Mouse (Mus musculus): ENCODE results near the gene Fpr1. TPM values are rescaled to one million over a fixed set of nuclear protein-coding genes. Genes with fewer than 3 reads are reported as not detected.
A peak's percentile ranks its signal among the peaks of the same experiment; 100 is the strongest.

Gene Fpr1
- polyA plus RNA-seq, 1 experiment from 2014 or later, result 0.15 TPM

DNA sequence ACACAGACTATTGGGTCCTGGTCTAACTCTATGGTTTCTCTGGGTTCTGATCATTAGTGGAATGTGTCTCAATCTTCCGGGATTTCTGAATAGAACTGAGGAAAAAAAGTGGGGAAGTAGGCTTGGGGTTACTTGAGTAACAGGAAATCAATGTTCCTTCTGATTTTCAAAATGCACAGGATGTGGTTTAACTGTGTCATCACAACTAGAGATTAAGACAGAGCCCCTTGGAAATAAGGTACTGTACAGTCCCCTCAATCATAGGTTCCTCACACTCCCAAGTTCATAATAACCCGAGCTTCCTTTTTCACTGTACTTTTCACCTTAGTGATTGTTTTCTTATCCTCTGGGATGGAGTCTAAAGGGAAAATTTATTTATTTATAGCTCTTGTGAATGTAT, 12.0 kb downstream of the Fpr1 start:
- H3K9ac ChIP-seq (replicated peaks), result no peak overlapping the region
- no peak overlapping the region for H3K4me2 ChIP-seq
- H3K4me1 ChIP-seq, result no peaks in the 10 kb centered on the region
- no peak overlapping the region for H3K4me3 ChIP-seq (replicated peaks)
- H3K36me3 ChIP-seq, result no peaks in the 10 kb centered on the region
- H3K27ac ChIP-seq (replicated peaks), result no peak overlapping the region
- H3K27me3 ChIP-seq (replicated peaks), result no peaks in the 10 kb centered on the region
- ATAC-seq (ENCODE audit: low FRiP score), result no peak
- 83% methylated on average over 2 of the region's 2 CpGs for WGBS
- H3K9me3 ChIP-seq (replicated peaks), result peaks cover 5% of the 10 kb centered on the region; the same call in 1 of the 2 replicates

DNA sequence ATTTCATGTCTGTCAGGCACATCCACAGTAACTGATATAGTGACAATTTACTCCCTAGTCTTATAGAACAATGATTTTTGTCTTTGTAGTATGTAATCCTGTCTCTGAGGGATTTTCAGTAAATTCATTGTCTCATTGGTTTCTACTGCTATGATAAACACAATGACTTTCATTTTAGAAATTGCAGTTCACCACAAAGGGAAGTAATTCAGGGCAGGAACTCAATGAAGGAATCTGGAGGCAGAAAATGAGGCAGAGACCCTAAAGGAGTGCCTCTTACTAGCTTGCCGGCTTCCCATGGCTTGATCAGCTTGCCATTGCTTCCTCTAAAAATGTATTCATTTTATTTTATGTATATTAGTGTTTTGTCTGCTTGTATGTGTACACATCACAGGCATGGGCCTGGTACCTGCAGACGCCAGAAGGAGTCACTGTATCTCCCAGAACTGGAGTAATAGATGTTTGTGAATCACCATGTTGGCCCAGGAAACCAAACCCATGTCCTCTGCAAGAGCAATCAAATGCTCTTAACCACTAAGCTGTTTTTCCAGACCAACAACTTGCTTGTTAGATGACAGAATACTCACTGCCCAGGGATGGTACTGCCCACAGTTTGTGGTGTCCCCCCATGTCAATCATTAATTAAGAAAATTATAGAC, 12.7 kb downstream of the Fpr1 start:
- WGBS, result 79% methylated on average over 2 of the region's 2 CpGs

DNA sequence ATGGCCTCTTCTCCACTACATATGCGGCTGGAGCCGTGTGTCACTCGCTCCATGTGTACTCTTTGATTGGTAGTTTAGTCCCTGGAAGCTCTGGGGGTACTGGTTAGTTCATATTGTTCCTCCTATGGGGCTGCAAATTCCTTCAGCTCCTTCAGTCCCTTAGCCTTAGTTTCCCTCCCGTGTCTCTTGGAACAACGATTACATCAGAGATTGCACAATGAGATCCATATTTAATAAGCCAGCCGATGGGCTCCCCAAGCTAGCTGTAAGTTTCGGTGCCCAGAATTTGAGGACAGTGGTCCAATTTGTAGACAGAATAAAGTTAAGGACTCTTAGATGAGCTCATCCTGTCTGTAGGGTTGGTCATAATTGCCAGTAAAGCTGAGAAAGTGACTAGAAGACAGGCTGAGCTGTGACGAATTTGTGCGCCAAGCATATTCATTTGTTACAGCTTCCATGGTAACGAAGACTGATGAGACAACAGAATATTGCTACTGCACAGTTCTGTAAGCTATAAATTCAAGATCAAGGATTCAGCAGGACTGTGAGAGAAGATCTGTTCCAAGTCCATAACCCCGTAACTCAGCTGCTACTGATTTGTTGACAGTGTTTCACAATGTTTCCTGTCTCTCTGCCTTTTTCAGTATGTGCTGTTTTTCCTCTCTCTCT, 16.8 kb downstream of the Fpr1 start:
- no peaks in the 10 kb centered on the region for H3K27me3 ChIP-seq (replicated peaks)
- H3K9ac ChIP-seq (replicated peaks), result no peak overlapping the region
- WGBS, result 87% methylated on average over 11 of the region's 11 CpGs
- no peak overlapping the region for H3K4me2 ChIP-seq
- ATAC-seq (ENCODE audit: low FRiP score), result no peak
- peaks cover 17% of the 10 kb centered on the region for H3K36me3 ChIP-seq
- H3K4me1 ChIP-seq, result no peaks in the 10 kb centered on the region
- no peaks in the 10 kb centered on the region for H3K9me3 ChIP-seq (replicated peaks)
- H3K4me3 ChIP-seq (replicated peaks), result no peak overlapping the region
- no peak overlapping the region for H3K27ac ChIP-seq (replicated peaks)

More for the DNA sequence above, 12.7 kb downstream of the Fpr1 start:
- no peaks in the 10 kb centered on the region for H3K4me1 ChIP-seq
- H3K27ac ChIP-seq (replicated peaks), result no peak overlapping the region
- H3K27me3 ChIP-seq (replicated peaks), result no peaks in the 10 kb centered on the region
- peaks cover 5% of the 10 kb centered on the region; the same call in 1 of the 2 replicates for H3K9me3 ChIP-seq (replicated peaks)
- H3K36me3 ChIP-seq, result no peaks in the 10 kb centered on the region
- H3K4me3 ChIP-seq (replicated peaks), result no peak overlapping the region
- no peak overlapping the region for H3K4me2 ChIP-seq
- H3K9ac ChIP-seq (replicated peaks), result no peak overlapping the region
- ATAC-seq (ENCODE audit: low FRiP score), result no peak

DNA sequence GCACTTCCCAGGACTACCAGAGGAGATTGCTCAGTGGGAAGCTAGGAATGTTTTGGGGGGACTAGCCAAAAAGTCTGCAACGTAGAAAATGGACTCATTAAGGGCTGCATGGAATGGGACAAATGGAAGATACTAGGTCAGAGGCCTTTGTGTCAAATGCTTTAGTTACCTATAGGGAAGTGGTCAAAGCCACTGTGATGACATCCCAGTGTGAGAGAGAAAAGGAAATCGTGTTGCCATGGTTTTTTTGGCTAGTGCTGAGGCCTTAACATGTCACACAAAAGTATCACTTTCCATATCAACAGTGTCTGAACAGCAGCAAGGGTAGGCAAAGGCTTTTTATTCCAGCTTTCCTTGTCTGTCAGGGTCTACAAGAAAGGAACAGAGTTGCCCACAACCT, 18.6 kb downstream of the Fpr1 start:
- Histone ChIP-seq H3K9me3 (replicated peaks) (no peaks in the 10 kb centered on the region), H3K9ac (replicated peaks) (no peak overlapping the region), H3K27me3 (replicated peaks) (no peaks in the 10 kb centered on the region), H3K4me3 (replicated peaks) (no peak overlapping the region), H3K36me3 (peaks cover 17% of the 10 kb centered on the region), H3K4me1 (no peaks in the 10 kb centered on the region), H3K27ac (replicated peaks) (no peak overlapping the region), H3K4me2 (no peak overlapping the region)
- WGBS, result 55% methylated on average over 2 of the region's 2 CpGs
- no peak for ATAC-seq (ENCODE audit: low FRiP score)

DNA sequence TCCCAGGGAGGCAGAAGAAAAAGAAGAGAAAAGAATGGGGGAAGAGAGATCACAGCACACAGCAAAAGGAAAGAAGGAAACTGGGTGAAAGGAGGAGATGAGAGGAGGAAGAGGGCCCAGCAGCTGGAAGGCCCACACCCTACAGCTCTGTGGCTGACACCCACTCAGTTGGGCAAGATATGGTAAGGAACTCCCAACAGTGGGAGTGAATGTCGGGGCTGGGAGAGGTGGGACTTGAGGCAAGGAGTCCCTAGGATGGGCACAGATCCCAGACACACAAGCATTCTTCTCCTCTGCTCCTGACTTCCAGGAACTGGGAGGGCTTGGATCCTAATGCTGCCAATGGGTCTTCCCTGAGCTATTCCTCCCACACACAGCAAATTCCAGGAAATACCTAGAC, 21.4 kb downstream of the Fpr1 start:
- Histone ChIP-seq H3K9ac (replicated peaks) (no peak overlapping the region), H3K4me3 (replicated peaks) (no peak overlapping the region), H3K4me1 (no peaks in the 10 kb centered on the region), H3K4me2 (no peak overlapping the region), H3K27me3 (replicated peaks) (no peaks in the 10 kb centered on the region), H3K36me3 (peaks cover 17% of the 10 kb centered on the region), H3K9me3 (replicated peaks) (no peaks in the 10 kb centered on the region), H3K27ac (replicated peaks) (no peak overlapping the region)
- 83% methylated on average over 1 of the region's 1 CpGs for WGBS
- ATAC-seq (ENCODE audit: low FRiP score), result no peak

DNA sequence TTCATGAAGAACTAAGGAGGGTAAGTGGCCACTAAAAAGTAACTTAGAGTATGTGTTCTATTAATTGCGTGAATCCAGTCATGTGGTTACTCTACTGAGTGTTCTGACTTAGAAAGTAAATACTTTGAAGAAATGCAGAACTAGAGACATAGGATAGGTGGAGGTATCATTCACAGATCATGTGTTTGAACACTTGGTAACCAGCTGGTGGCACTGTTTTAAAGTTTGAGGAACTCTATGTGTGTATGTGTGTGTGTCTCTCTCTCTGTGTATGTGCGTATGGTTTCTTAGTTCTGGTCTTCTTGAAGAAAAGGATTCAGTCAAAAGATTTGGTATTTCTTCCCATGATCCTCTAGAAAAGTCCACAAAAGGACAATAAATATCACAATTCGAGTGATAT, 23.6 kb downstream of the Fpr1 start:
- H3K27me3 ChIP-seq (replicated peaks), result no peaks in the 10 kb centered on the region
- no peak for ATAC-seq (ENCODE audit: low FRiP score)
- H3K9ac ChIP-seq (replicated peaks), result no peak overlapping the region
- no peaks in the 10 kb centered on the region for H3K9me3 ChIP-seq (replicated peaks)
- H3K4me1 ChIP-seq, result no peaks in the 10 kb centered on the region
- H3K27ac ChIP-seq (replicated peaks), result no peak overlapping the region
- peaks cover 16% of the 10 kb centered on the region for H3K36me3 ChIP-seq
- 91% methylated on average over 3 of the region's 3 CpGs for WGBS
- H3K4me3 ChIP-seq (replicated peaks), result no peak overlapping the region
- no peak overlapping the region for H3K4me2 ChIP-seq

DNA sequence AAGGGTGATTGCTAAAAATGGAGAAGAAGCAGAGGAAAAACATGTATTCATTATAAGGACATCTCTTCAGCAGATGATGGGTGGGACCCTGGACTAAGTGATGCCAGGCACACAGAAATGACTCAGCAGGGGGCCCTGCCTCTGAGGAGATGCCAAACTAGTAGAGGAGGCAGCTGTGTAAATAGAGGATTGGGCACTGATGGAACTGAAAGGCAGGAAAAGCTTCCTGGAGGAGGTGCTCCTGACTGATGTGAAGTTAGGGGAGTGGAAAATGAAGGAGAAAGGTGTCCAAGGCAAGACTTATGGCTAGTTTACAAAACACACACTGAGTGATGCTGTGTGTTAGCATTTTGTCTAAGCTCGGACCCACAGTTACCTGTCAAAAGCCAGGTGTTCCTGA, 26.3 kb downstream of the Fpr1 start:
- Histone ChIP-seq H3K4me2 (no peak overlapping the region), H3K9me3 (replicated peaks) (no peaks in the 10 kb centered on the region), H3K4me1 (no peaks in the 10 kb centered on the region), H3K36me3 (no peaks in the 10 kb centered on the region; the same call in 1 of the 2 replicates), H3K27me3 (replicated peaks) (no peaks in the 10 kb centered on the region), H3K9ac (replicated peaks) (no peak overlapping the region), H3K27ac (replicated peaks) (no peak overlapping the region), H3K4me3 (replicated peaks) (no peak overlapping the region)
- ATAC-seq (ENCODE audit: low FRiP score), result no peak
- WGBS, result 90% methylated on average over 1 of the region's 1 CpGs

DNA sequence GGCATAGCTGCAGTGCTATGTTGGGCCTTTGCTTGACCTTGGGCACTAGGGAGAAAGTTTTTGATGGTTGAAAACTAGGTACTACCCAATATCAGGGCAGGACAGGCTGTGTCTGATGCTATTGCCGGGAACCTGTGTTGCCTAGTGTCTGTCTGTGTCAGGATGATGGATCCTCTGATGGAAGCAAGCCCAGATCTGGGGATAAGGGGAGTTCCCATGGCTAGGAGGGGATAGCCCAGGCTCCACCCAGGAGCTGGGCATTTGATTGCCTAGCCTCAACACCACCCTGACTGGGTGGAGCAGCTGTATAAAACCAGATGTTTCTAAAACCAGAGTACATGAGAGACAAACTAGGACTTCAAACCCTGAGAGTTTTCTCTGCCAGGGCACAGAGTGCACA, 27.1 kb downstream of the Fpr1 start:
- Histone ChIP-seq H3K9ac (replicated peaks) (no peak overlapping the region), H3K4me1 (no peaks in the 10 kb centered on the region), H3K27me3 (replicated peaks) (no peaks in the 10 kb centered on the region), H3K27ac (replicated peaks) (no peak overlapping the region), H3K4me2 (no peak overlapping the region), H3K4me3 (replicated peaks) (no peak overlapping the region), H3K36me3 (no peaks in the 10 kb centered on the region), H3K9me3 (replicated peaks) (no peaks in the 10 kb centered on the region)
- ATAC-seq (ENCODE audit: low FRiP score), result no peak
- 63% methylated on average over 1 of the region's 1 CpGs for WGBS

DNA sequence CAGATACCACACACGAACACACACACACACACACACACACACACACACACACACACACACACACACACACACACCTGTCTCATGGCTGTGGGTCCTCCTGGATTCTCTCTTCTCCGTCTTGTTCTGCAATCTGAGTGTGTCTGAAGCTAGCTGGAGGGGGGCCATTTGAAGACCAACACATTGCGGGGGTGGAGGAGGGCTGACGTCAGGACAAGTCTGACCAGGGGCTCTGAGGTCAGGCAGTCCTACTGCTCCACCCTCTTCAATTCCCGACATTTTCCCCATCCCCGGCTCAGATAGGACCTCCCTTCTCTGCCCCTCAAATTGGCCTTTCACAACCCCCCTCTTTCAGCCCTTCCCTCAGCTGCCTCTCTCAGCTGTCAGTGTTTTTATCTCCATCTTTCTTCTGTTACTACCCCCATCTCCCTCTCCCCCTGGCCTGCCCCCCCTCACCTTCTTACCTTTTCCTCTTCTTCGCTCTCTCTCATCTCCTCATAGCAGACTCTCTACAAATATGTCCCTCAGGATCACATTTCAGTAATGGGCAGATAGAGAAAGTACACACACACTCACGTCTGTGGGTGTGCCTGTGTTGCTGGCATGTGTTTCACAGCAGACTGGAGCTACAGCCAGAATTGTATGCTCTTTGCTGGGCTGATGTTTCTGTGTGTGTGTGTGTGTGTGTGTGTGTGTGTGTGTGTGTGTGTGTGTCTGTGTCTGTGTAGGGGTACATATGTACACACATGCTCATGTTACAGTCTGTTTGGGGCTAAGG, 28.5 kb downstream of the Fpr1 start, which contains the start of gene Has1:
Gene Has1 (minus strand): TSS at position 142 of the 775 bp plus-strand sequence.
- Histone ChIP-seq H3K9ac (replicated peaks) (no peak within 1 kb of the TSS), H3K36me3 (no peaks in the 10 kb centered on the region), H3K9me3 (replicated peaks) (no peaks in the 10 kb centered on the region), H3K27ac (replicated peaks) (no peak within 1 kb of the TSS), H3K4me1 (no peaks in the 10 kb centered on the region), H3K4me3 (replicated peaks) (no peak within 1 kb of the TSS), H3K4me2 (no peak within 1 kb of the TSS), H3K27me3 (replicated peaks) (no peaks in the 10 kb centered on the region)
- no peak for ATAC-seq (ENCODE audit: low FRiP score)
- WGBS, result 55% methylated on average over 7 of the region's 8 CpGs

DNA sequence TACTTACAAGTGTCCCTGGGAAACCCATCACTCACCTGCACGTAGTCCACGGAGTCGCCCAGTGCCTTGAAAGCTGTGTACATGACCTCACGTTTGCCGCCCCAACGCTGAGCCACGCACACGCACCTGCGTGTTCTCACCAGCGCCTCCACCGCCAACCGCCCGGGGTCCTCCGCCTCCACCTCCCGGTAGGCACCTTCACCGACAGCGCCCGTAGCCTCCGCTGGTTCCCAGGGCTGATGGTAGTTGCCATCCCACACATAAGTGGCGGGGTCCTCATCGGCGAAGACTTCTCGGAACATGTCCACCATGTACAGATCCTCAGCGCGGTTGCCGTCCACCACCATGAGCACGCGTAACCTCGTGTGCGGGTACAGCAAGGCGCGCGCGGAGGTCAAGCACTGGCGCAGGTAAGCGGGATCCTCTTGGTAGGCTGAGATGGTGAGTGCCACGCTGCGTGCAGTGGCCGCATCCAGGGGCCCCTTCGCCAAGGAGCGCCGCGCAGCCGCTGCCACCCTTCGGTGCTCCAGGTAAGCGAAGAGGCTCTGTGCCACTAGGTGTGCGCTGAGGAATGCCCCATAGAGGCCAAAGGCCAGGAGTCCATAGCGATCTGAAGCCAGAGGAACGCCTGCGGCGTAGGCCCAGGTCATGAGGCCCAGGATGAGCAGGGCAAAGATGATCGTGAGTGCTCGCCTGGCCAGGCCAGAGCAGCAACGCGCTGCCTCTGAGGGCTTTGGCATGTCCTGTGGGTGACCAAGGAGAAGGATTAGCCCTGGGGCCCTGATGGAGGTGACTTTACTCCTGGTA, 33.6 kb downstream of the Fpr1 start:
- Histone ChIP-seq H3K4me3 (replicated peaks) (peak overlapping the region; percentile 37), H3K4me1 (no peaks in the 10 kb centered on the region), H3K27me3 (replicated peaks) (no peaks in the 10 kb centered on the region), H3K36me3 (no peaks in the 10 kb centered on the region), H3K27ac (replicated peaks) (no peak overlapping the region), H3K9me3 (replicated peaks) (no peaks in the 10 kb centered on the region), H3K9ac (replicated peaks) (peak overlapping the region; percentile 8), H3K4me2 (peak overlapping the region; percentile 57)
- WGBS, result 17% methylated on average over 55 of the region's 55 CpGs
- ATAC-seq (ENCODE audit: low FRiP score), result peak; percentile 77

DNA sequence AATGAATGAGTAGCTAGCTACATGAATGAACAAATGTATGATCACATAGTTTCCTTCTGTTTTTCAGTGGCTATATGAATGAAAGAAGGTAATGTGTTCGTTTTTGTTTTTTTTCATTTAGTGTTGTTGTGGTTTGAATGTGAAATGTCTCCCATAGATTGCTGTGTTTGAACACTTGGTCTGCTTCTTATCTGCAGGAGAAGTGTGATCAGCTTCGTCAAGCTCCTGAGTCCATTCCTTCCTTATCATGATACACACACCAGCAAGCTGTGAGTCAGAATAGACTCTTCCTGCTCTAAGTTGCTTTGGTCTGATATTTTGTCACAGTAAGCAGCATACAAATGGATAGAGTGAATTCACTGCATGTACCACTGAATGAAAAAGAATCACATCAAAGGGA, 34.8 kb downstream of the Fpr1 start:
- no peak overlapping the region for H3K27ac ChIP-seq (replicated peaks)
- no peaks in the 10 kb centered on the region for H3K36me3 ChIP-seq
- no peak overlapping the region for H3K9ac ChIP-seq (replicated peaks)
- H3K27me3 ChIP-seq (replicated peaks), result no peaks in the 10 kb centered on the region
- H3K4me3 ChIP-seq (replicated peaks), result no peak overlapping the region
- no peaks in the 10 kb centered on the region for H3K9me3 ChIP-seq (replicated peaks)
- no peak for ATAC-seq (ENCODE audit: low FRiP score)
- H3K4me2 ChIP-seq, result no peak overlapping the region
- WGBS, result 93% methylated on average over 2 of the region's 2 CpGs
- H3K4me1 ChIP-seq, result no peaks in the 10 kb centered on the region
